Mouse (Mus musculus) ES-CJ7 (cell line): Measurements from ENCODE around the gene Wdr11.

ENCODE experiments used
- DNase-seq: peaks from one replicate; pipeline ENCODE4 v3.0.0; 2011; ENCODE audit warnings: low read depth, low spot score

Gene Wdr11

GRCm38 (mm10) chr7:129652901-129653460, 61.3 kb downstream of the Wdr11 start:
- no peak for DNase-seq

- peak; percentile 56 for DNase-seq
Measured at GRCm38 (mm10) chr7:129653791-129654271, 62.2 kb downstream of the Wdr11 start.

- no peak for DNase-seq
Measured at GRCm38 (mm10) chr7:129654923-129655322, 63.3 kb downstream of the Wdr11 start.

- DNase-seq, result no peak
Measured at GRCm38 (mm10) chr7:129655604-129656226, 64.1 kb downstream of the Wdr11 start.

- no peak for DNase-seq
Measured at GRCm38 (mm10) chr7:129657867-129658266, 66.2 kb downstream of the Wdr11 start.

GRCm38 (mm10) chr7:129659755-129660154, 68.1 kb downstream of the Wdr11 start:
- DNase-seq, result no peak

- DNase-seq, result no peak
Measured at GRCm38 (mm10) chr7:129660546-129660945, 68.9 kb downstream of the Wdr11 start.

GRCm38 (mm10) chr7:129662051-129662789, 70.6 kb downstream of the Wdr11 start:
- DNase-seq, result no peak

GRCm38 (mm10) chr7:129663781-129664505, 72.3 kb downstream of the Wdr11 start:
- DNase-seq, result no peak

- no peak for DNase-seq
Measured at GRCm38 (mm10) chr7:129665411-129665810, 73.7 kb downstream of the Wdr11 start.

- DNase-seq, result no peak
Measured at GRCm38 (mm10) chr7:129665921-129666320, 74.3 kb downstream of the Wdr11 start.

- no peak for DNase-seq
Measured at GRCm38 (mm10) chr7:129666526-129666925, 74.9 kb downstream of the Wdr11 start.

- no peak for DNase-seq
Measured at GRCm38 (mm10) chr7:129670280-129670679, 78.6 kb downstream of the Wdr11 start.

- DNase-seq, result no peak
Measured at GRCm38 (mm10) chr7:129671675-129672651, 80.3 kb downstream of the Wdr11 start.

- no peak for DNase-seq
Measured at GRCm38 (mm10) chr7:129673776-129674175, 82.1 kb downstream of the Wdr11 start.

GRCm38 (mm10) chr7:129674558-129674957, 82.9 kb downstream of the Wdr11 start:
- no peak for DNase-seq

GRCm38 (mm10) chr7:129675852-129676251, 84.2 kb downstream of the Wdr11 start:
- no peak for DNase-seq

GRCm38 (mm10) chr7:129677141-129677540, 85.5 kb downstream of the Wdr11 start:
- DNase-seq, result no peak

GRCm38 (mm10) chr7:129678431-129678830, 86.8 kb downstream of the Wdr11 start:
- no peak for DNase-seq

GRCm38 (mm10) chr7:129678972-129679371, 87.3 kb downstream of the Wdr11 start:
- no peak for DNase-seq
